Mouse (Mus musculus): ENCODE measurements around the gene Papss1. TPM values are rescaled to one million over a fixed set of nuclear protein-coding genes. Genes with fewer than 3 reads are reported as not detected.
"Not testable (repeated sequence)": the region's sequence is repeated elsewhere in the genome, so short reads cannot be mapped to it uniquely, and the experiment has no call there.

Papss1 gene
- 10 to 100 TPM; 62.3 to 70.9 (median 65.6) TPM for total RNA-seq (2022)

DNA sequence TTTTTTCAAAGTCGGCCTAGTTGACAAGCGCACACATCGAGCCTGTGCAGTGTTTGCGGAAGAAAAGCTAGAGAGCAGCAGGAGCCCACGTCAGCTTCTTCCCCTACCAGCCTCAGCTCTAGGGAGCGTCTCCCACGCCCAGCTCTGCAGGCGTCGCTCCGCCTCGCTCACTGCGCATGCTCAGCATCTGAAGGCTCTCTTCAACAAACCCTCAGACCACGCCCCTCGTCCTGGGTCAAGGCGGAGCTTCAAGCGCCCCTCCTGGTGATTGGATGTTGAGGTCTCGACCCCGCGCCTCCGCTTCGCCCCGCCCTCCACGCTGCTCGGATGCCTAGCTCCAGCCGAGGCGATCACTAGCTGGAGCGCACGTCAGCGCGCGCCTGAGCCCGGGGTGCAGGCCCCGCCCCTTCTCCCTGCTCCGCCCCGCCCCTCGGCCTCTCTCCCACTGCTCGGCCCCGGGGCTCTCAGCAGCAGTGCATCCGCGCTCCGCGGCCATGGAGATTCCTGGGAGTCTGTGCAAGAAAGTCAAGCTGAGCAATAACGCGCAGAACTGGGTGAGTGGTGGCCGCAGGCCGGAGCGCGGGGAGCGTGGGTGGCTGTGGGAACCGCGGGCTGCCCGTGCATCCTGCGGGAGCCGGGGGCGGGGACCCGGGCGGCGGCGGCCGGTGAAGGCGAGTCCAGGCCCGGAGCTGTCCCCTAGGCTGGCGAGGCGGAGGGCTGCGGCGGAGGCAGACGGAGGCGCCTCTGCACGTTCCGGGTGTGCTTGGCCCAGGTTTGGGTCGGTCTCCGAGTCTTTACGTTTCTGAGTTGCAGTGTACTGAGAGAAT lies at the start of gene Papss1:
Gene Papss1, plus strand, starts transcription at position 339 of the 827 bp plus-strand sequence.
- DNase-seq: peak; percentile 100

DNA sequence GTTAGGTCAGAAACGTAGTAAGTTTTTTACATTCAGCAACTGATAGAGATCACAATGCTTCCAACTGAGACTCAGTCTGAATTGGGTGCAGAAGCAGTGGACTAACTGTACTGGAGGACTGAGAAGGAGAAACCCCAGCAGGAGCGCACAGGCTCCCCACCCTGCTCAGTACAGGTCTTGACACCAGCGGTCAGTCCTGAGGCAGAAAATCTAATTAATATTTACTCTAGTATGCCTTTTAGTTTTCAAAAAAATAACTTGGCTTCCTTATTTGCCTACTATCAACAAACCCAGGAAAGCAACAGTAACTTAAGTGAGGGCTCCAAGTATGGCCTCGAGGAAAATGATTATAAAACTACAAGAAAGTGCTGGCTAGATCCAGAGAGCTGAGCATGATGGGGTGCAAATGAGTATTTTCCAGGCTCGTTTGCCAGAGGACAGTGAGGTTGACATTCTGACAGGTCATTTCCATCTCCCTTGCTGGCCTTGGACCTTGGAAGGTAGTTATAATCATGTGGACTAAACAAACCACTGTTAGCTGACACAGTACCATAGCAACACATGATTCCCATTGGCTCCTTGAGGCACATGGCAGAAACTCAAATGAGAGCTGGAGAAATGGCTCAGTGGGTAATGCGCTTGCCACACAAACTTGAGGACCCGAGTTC lies 48.1 kb upstream of the Papss1 start:
- DNase-seq: no peak

DNA sequence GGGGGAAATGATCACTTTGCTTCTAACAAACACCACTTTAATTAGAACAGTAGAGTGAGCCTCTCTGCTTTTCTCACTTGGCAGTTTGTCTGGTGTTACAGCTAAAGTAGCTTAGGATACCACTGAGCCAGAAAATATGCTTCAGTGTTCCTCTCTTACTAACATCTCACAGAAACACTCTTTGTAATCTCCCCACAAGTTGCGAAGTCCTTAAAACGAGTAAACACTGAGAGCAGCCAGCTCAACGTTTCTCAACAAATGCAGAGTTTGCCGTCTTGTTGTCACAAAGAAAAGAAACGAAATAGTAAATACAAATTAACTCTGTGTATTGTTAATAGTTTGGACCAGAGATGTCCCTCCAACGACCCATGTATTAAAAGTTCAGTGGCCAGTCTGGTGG lies 46.8 kb upstream of the Papss1 start:
- no peak for DNase-seq

DNA sequence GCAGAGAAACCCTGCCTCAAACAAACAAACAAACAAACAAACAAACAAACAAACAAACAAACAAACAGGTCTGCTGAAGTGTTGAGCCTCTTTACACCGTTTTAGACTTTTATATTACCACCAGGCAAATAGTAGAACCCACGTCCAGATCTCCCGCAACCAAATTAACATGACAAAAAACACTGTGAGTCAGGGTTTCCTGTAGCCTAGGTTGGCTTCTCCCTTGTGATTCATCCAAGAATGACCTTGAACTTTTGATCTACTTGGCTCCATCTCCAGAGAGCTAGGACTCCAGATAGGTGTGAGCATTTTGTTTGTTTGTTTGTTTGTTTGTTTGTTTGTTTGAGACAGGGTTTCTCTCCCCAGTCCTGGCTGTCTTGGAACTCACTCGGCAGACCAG lies 43.4 kb upstream of the Papss1 start:
- DNase-seq: no peak

DNA sequence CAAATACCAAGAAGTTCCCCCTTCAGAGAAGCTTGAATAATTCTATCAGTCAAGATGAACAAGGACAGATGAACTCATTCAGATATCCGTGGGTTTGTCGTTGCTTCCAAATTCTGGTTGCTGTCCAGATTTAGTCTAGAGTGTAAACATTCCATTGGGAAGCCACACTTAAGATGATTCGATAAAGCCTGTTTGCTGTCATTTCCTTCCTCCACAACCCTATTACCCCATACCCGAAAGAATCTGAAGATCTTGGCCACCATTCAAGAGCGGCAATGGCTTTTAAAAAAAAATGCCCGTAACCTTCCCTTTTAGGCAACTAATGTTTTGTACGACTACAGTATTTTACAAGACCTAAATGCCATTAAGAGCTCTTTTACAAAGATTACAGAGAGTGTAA lies 42.3 kb upstream of the Papss1 start:
- no peak for DNase-seq

DNA sequence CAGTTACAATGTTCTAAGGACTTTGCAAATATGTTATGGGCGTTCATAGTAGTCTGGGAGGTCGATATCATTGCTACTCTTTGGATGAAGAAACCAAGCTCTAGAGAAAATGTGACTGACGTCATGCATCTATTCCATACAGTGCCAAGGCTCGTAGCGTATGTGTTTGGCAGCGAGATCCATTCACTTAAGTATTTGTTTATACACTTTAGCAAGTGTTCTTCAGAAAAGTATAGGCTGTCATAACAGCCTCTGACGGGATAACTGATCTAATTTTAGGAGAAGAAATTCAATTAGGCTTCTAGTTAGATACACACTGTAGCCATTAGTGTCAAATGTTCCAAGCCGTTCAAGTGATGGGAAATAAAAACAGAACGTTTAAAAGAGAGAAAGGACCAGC lies 40.8 kb upstream of the Papss1 start:
- DNase-seq: no peak

DNA sequence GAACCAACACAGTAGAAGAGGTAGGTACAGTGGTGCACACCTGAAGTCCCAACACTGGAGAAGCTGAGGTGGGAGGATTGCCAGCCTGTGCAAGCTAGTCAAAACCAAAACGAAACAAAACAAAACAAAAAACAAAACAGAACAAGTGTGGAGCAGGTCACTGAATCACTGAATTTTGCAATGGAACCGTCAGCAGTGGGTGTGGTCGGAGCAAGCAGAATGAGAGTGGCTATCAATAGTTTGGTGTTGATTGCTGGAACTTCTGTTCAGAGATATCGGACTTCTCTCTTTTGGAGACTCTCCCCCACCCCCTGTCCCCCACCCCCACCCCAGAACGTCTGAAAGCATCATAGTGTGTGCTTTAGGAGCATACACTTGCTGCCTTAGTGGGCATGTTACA lies 40.4 kb upstream of the Papss1 start:
- no peak for DNase-seq

DNA sequence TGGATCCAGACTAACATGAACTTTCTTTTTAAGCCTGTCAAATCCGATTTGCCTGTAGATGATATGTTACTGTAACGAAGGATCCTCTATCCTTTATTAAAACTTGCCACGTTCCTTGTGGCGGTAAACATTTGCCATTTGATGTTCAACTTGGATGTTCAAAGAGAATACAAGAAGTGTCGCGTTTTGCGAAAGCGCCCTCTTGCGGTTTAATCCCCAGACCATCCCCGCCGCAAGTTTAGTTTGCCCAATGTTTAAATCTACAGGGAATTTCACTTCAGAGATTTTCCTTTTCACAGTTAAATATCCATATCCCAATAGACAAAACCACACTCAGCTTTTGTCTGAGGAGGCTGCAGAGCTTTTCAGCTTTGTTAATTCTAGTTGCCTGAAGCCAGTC lies 39.8 kb upstream of the Papss1 start:
- DNase-seq: no peak

DNA sequence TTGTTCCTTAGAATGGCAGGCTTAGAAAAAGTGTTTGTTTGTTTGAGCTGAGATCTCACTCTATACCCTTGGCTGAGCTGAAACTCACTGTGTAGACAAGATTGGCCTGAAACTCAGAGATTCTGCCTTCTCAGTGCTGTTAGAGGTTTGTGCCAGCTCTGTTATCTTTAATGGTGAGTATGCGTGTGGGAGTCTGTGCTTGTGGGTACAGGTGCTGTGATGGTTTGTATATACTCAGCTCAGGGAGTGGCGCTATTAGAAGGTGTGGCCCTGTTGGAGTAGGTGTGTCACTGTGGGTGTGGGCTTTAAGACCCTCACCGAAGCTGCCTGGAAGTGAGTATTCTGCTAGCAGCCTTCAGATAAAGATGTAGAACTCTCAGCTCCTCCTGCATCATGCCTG lies 39.3 kb upstream of the Papss1 start:
- DNase-seq: no peak

DNA sequence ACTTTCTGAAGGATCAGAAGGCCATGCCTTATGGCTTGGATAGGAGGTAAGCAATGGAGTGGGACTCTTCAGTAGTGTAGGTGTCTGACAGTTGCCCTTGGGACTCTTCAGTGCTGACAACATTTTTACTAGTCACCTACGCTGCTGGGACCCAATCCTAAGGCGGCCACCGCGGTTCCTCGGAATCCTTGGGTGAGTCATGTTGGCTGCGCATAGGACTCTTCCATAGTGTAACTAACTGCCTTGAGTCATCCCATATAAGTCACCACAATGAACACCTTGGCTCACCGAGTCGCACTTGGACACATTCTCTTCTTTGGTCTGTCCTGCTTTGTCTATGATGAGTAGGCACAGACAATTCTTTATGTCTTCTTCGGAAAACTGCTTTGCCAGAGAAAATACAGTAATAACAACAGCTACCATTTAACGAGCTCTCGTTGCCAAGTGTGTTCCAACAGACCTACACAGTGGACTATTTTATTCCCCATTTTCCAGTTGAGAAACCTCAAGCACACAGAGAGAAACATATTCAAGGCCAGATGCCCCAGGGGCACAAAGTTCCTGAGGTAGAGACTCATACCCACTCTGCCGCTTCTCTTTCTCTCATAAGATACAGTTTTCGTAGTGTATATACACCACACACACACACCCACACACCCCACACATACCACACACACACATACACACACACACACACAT lies 23.2 kb upstream of the Papss1 start:
- no peak for DNase-seq

DNA sequence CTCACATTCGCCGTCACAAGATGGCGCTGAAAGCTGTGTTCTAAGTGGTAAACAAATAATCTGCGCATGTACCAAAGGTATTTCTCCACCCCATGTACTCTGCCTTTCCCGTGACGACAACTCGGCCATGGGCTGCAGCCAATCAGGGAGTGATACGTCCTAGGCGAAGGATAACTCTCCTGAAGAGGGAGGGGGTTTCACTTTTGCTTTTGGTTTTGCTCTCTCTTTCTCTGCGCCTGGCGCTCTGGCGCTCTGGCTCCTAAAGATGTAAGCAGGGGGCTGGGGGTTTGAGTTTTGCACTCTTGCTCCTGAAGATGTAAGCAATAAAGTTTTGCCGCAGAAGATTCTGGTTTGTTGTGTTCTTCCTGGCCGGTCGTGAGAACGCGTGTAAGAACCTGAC lies 17.0 kb upstream of the Papss1 start:
- not testable (repeated sequence) for DNase-seq

DNA sequence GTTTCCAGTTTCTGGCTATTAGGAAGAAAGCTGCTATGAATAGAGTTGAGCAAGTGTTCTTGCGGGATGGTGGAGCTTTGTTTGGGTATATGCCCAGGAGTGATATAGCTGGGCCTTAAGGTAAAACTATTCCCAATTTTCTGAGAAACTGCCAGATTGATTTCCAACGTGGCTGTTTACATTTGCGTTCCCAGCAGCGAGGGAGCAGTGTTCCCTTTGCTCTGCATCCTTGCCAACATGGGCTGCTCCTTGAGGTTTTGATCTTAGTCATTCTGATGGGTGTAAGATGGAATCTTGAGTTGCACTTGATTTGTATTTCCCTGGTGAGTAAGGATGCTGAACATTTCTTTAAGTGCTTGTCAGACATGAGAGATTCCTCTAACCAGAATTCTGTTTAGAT lies 14.5 kb upstream of the Papss1 start:
- no peak for DNase-seq

DNA sequence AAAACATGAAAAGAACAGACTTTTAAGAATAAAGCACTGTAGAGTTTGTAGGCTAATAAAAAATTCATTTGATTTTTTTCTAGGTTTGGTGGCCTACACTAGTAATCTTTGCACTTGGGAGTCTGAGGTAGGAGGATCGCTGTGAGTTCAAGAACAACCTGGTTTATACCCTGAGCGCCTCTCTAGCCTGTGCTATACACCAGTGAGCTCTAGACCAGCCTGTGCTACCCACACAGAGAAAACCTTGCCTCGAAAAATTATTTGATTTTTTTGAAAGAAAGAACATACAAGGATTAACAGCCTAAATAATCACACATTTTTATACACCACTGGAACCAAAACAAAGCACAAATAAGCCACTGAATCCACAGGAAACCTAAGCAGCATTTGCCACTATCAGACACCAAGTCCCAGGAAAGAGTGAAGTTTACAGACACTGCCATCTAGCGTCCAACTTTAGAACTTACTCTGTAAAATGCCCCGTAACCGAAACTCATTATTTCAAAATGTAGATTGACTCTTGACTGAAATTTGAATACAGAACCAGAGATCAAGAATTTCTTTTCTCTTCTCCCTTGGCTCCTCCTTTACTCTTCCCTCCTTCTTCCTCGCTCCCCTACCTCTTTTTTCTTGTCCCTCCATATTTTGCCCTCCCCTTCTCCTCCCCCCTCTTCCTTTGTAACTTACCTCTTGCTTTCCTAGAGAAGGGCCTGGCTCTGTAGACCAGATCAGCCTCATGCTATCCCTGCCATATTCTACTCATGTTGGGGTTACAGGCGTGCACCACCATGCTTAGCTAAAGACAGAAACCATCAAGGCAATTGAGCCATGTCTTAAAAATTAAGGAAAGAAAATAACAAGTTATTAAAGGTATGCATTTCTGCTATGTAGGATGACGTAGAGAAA lies 12.0 kb upstream of the Papss1 start:
- no peak for DNase-seq

DNA sequence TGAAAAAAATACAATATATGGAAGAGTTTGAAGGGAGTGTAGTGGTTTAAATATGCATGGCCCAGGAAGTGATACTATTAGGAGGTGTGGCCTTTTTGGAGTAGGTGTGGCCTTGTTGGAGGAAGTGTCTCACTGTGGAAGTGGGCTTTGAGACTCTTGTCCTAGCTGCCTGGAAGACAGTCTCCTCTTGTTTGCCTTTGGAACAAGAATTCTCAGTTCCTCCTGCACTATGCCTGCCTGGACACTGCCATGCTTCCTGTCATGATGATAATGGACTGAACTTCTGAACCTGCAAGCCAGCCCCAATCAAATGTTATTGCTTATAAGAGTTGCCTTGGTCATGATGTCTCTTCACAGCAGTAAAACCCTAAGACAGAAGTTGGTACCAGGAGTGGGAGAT lies 8.8 kb upstream of the Papss1 start:
- DNase-seq: no peak

DNA sequence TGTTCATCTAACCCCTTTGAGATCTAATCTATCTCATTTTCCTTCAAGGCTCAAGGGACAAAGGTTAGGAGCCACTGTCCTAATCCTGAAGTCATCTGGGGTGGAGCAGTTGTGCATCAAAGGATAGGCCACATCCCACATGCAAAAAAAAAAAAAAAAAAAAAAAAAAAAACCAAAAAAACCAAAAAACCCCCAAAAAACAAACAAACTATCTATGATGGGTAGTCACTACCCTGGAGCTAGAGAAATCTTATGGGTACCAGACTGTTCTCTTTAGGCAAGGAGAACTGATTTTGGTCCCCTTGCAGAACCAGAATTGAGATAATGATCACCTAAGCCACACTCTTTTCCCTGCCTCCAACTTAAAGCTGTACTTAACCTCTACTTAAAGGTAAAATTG lies 3.0 kb upstream of the Papss1 start:
- no peak for DNase-seq

DNA sequence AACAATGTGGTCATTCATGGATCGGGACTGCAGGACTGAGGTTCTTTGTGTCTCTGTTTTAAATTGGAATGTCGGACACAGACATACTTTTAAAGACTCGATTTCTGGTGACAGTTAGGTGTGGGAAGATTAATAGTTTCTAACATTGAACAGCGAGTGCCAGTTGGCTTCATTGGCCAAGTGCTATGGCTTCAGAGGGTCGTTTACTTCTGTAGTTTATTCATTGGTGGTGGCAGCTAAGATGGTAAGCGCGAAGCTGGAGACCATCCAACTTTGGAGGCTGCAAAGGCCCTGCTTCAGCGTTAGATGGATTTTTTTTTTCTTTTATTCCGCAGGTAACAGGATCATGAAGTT lies 666 bp downstream of the Papss1 start:
- no peak for DNase-seq

DNA sequence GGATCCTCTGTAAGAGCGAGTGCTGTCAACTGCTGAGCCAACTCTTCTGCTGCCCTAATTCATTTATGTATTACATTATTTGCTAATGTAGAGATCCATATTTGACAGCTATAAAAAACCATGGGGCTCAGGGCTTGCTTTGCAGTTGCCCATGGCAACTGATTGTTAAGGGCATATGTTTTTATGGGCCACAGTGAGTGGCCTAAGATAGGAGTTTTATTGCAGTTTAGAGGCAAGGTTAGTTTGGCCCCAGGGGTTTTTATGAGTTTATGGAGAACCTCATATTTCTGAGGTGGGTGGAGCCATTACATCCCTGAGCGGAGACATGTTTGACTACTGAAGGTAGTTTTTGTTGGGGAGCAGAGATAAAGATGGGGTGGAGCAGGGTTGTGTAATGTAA lies 1.7 kb downstream of the Papss1 start:
- no peak for DNase-seq

DNA sequence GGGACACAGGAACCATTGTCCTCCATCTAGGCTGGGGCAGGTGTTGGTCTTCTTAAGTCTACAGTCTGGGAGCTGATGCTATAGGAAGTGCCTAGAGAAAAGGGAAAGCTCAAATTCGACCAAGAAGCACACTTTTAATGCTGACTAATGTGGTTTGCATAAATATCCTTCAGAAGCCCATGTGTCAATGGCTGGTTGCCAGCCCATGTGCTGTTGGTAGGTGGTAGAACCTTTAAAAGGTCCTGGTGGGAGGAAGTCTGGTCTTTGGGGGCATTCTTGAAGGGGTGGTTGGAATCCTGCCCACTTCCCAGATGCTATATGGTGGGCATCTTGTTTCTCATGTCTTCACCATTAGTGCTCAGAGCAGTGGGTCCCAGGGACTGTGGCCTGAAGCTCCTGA lies 5.9 kb downstream of the Papss1 start:
- no peak for DNase-seq

DNA sequence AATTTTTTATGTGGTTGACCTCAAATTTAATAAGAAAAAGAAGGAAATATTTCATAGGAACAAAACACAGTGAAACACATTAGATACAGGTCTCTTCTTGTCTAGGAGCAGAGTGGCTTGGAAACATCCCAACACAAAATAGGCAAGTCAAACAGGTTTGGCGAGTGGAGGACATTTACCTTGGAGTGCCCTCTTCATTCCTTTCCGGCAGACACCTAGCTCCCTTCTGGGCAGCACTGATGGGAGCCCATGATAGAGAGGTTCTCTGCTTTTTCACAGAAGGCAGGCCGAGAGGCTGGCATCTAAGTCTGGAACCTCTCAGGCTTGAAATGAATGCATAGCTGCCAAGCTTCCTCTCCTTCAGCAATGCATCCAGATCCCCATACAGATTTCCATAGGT lies 9.0 kb downstream of the Papss1 start:
- DNase-seq: no peak

DNA sequence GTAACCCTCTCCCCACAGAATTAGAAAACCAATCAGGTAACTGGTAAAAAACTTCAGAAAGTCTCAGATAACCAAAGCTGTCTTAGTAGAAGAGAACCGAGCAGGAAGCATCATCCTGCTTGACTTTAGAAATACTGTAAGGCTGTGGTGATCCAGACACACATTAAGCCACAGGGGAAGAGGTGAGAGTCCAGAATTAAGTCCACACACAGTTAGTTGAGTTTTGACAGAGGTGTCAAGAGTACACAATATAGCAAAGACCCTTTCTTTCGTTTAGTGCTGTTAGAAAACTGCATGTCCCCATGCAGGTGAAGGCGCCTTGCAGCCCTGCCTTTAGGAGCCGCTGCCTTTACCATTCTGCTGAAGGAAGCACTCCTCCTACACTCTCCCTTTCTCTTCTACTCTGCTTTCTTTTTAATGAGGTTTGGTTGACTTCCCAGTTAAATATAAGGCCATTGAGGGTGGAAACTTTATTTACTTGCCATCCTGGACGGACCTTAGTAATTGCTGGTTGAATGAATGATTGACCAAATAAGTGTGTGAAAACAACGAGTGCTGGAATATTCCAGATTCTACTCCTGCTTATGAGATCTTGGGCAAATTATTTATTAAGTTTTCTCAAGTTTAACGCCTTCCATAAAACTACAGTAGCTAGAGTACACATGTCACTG lies 14.0 kb downstream of the Papss1 start:
- DNase-seq: no peak

DNA sequence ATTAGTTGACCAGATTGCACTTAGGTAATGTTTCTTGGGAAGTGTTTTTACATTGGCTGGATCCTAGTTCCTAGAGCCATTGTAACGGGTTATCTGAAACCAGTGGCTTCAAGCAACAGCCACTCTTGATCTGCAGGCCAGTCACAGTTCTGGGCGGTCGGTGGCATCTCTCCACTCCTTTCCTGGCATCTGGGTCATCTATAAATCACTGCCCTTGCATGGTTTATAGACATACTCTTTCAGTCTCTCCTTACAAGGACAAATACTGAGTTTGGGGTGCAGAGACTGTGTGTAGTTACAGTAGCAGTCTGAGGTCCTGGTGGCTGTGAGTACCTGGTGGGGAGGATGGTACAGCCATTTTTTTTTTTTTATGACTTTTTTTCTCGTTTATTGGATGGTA lies 15.5 kb downstream of the Papss1 start:
- DNase-seq: peak; percentile 42

DNA sequence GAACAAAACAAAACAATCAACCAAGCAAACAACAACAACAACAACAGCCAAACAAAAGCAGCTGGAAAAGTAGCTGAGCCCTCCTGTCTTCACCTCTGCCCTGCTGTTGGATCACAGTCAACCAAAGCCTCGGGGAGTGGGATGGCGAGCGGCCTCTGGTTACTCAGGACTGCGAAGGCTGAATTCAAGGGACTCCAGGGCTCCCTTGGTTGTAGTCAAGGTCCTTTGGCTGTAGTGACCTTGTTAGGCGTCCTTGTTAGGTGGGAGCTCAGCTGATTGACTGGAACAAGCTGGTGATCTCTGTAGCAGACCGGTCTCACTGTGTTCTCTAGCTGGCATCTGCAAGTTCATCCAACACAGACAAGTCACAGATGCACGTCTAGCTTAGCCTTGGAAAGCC lies 16.5 kb downstream of the Papss1 start:
- peak; percentile 79 for DNase-seq
